Mouse (Mus musculus): Measurements from ENCODE around the gene Ptafr. TPM values are rescaled to one million over a fixed set of nuclear protein-coding genes. Genes with fewer than 3 reads are reported as not detected.
A peak's percentile ranks its signal among the peaks of the same experiment; 100 is the strongest.
"Not testable (repeated sequence)": the region's sequence is repeated elsewhere in the genome, so short reads cannot be mapped to it uniquely, and the experiment has no call there.

Ptafr gene
- total and polyA plus RNA-seq, 3 experiments, result 1.7 to 3.1 (median 1.8) TPM

GRCm38 (mm10) chr4:132542724-132543123 is 21.1 kb upstream of the Ptafr start:
- Histone ChIP-seq H3K9ac (ENCODE audit: low read depth, low read length) (no peak overlapping the region), H3K4me1 (ENCODE audit: control insufficient read depth, insufficient read depth, low read length) (peaks cover 1% of the 10 kb centered on the region), H3K36me3 (ENCODE audit: control insufficient read depth, insufficient read depth, low read length) (peaks cover 7% of the 10 kb centered on the region), H3K27me3 (ENCODE audit: control insufficient read depth, insufficient read depth, low read length) (no peaks in the 10 kb centered on the region), H3K4me3 (no peak overlapping the region), H3K27ac (no peak overlapping the region; the same call in 1 of the 2 replicates), H3K79me2 (replicated peaks; ENCODE audit: control insufficient read depth, insufficient read depth, low read length) (peaks cover 3% of the 10 kb centered on the region)
- TF ChIP-seq POLR2A (IDR thresholded peaks at IDR 0.05; ENCODE audit: insufficient read depth, low read depth, low read length) (no peak), EP300 (IDR thresholded peaks at IDR 0.05; ENCODE audit: insufficient read depth, low read depth, low read length) (no peak), CTCF (IDR thresholded peaks at IDR 0.05) (peak; percentile 34)
- WGBS, result 19% methylated on average over 1 of the region's 1 CpGs
- intact Hi-C loops (cut with DNase I), result no loop called here
- DNase-seq, result no peak

GRCm38 (mm10) chr4:132545851-132546250 is 18.0 kb upstream of the Ptafr start:
- peaks cover 1% of the 10 kb centered on the region for H3K4me1 ChIP-seq (ENCODE audit: control insufficient read depth, insufficient read depth, low read length)
- 19% methylated on average over 8 of the region's 8 CpGs for WGBS
- intact Hi-C loops (cut with DNase I), result loop anchor here (1.0 kb wide), 2 partner anchors 90 to 130 kb away; no protein-coding TSS in a partner anchor
- no peak overlapping the region for H3K4me3 ChIP-seq
- no peak overlapping the region for H3K27ac ChIP-seq
- peaks cover 5% of the 10 kb centered on the region for H3K36me3 ChIP-seq (ENCODE audit: control insufficient read depth, insufficient read depth, low read length)
- no peaks in the 10 kb centered on the region for H3K27me3 ChIP-seq (ENCODE audit: control insufficient read depth, insufficient read depth, low read length)
- no peaks in the 10 kb centered on the region; the same call in 1 of the 2 replicates for H3K79me2 ChIP-seq (replicated peaks; ENCODE audit: control insufficient read depth, insufficient read depth, low read length)
- no peak overlapping the region for H3K9ac ChIP-seq (ENCODE audit: low read depth, low read length)
- peak; percentile 56 to 58 for DNase-seq
- TF ChIP-seq EP300 (IDR thresholded peaks at IDR 0.05; ENCODE audit: insufficient read depth, low read depth, low read length), result peak; percentile 72; the same call in 1 of the 2 replicates
- TF ChIP-seq CTCF (IDR thresholded peaks at IDR 0.05), result peak; percentile 92
- TF ChIP-seq POLR2A (IDR thresholded peaks at IDR 0.05; ENCODE audit: insufficient read depth, low read depth, low read length), result no peak

GRCm38 (mm10) chr4:132554221-132554620 is 9.6 kb upstream of the Ptafr start:
- DNase-seq, result no peak

GRCm38 (mm10) chr4:132554653-132555052 is 9.2 kb upstream of the Ptafr start:
- Histone ChIP-seq H3K9ac (ENCODE audit: low read depth, low read length) (no peak overlapping the region), H3K79me2 (replicated peaks; ENCODE audit: control insufficient read depth, insufficient read depth, low read length) (no peaks in the 10 kb centered on the region), H3K4me1 (ENCODE audit: control insufficient read depth, insufficient read depth, low read length) (peaks cover 4% of the 10 kb centered on the region; the same call in 1 of the 2 replicates), H3K4me3 (no peak overlapping the region), H3K36me3 (ENCODE audit: control insufficient read depth, insufficient read depth, low read length) (no peaks in the 10 kb centered on the region), H3K27me3 (ENCODE audit: control insufficient read depth, insufficient read depth, low read length) (no peaks in the 10 kb centered on the region), H3K27ac (no peak overlapping the region)
- DNase-seq, result no peak
- TF ChIP-seq POLR2A (IDR thresholded peaks at IDR 0.05; ENCODE audit: insufficient read depth, low read depth, low read length) (no peak), CTCF (IDR thresholded peaks at IDR 0.05) (no peak)
- intact Hi-C loops (cut with DNase I), result no loop called here
- 23% methylated on average over 8 of the region's 8 CpGs for WGBS

More at GRCm38 (mm10) chr4:132554221-132554620, 9.6 kb upstream of the Ptafr start:
- H3K4me3 ChIP-seq, result no peak overlapping the region
- no peak overlapping the region for H3K9ac ChIP-seq (ENCODE audit: low read depth, low read length)
- no peaks in the 10 kb centered on the region for H3K27me3 ChIP-seq (ENCODE audit: control insufficient read depth, insufficient read depth, low read length)
- no peak overlapping the region for H3K27ac ChIP-seq
- WGBS, result 54% methylated on average over 5 of the region's 5 CpGs
- peaks cover 4% of the 10 kb centered on the region; the same call in 1 of the 2 replicates for H3K4me1 ChIP-seq (ENCODE audit: control insufficient read depth, insufficient read depth, low read length)
- H3K36me3 ChIP-seq (ENCODE audit: control insufficient read depth, insufficient read depth, low read length), result no peaks in the 10 kb centered on the region
- TF ChIP-seq EP300 (IDR thresholded peaks at IDR 0.05; ENCODE audit: insufficient read depth, low read depth, low read length) (no peak), CTCF (IDR thresholded peaks at IDR 0.05) (no peak), POLR2A (IDR thresholded peaks at IDR 0.05; ENCODE audit: insufficient read depth, low read depth, low read length) (no peak)
- intact Hi-C loops (cut with DNase I), result no loop called here
- no peaks in the 10 kb centered on the region for H3K79me2 ChIP-seq (replicated peaks; ENCODE audit: control insufficient read depth, insufficient read depth, low read length)

- H3K4me3 ChIP-seq; H3K27ac ChIP-seq; intact Hi-C loops (cut with DNase I); DNase-seq; H3K4me1 ChIP-seq (ENCODE audit: control insufficient read depth, insufficient read depth, low read length); H3K9ac ChIP-seq (ENCODE audit: low read depth, low read length); H3K27me3 ChIP-seq (ENCODE audit: control insufficient read depth, insufficient read depth, low read length); H3K79me2 ChIP-seq (replicated peaks; ENCODE audit: control insufficient read depth, insufficient read depth, low read length); H3K36me3 ChIP-seq (ENCODE audit: control insufficient read depth, insufficient read depth, low read length): not testable (repeated sequence)
- 81% methylated on average over 7 of the region's 7 CpGs for WGBS
Observed at GRCm38 (mm10) chr4:132555550-132555949, 8.3 kb upstream of the Ptafr start.

GRCm38 (mm10) chr4:132563261-132563660 is 606 bp upstream of the Ptafr start:
- TF ChIP-seq CTCF (IDR thresholded peaks at IDR 0.05) (no peak), EP300 (IDR thresholded peaks at IDR 0.05; ENCODE audit: insufficient read depth, low read depth, low read length) (no peak), POLR2A (IDR thresholded peaks at IDR 0.05; ENCODE audit: insufficient read depth, low read depth, low read length) (no peak)
- intact Hi-C loops (cut with DNase I), result no loop called here
- WGBS, result 60% methylated on average over 3 of the region's 3 CpGs
- no peaks in the 10 kb centered on the region for H3K79me2 ChIP-seq (replicated peaks; ENCODE audit: control insufficient read depth, insufficient read depth, low read length)
- H3K27me3 ChIP-seq (ENCODE audit: control insufficient read depth, insufficient read depth, low read length), result no peaks in the 10 kb centered on the region
- no peak for DNase-seq
- no peaks in the 10 kb centered on the region for H3K4me1 ChIP-seq (ENCODE audit: control insufficient read depth, insufficient read depth, low read length)
- H3K4me3 ChIP-seq, result no peak overlapping the region
- H3K9ac ChIP-seq (ENCODE audit: low read depth, low read length), result no peak overlapping the region
- H3K27ac ChIP-seq, result no peak overlapping the region
- H3K36me3 ChIP-seq (ENCODE audit: control insufficient read depth, insufficient read depth, low read length), result no peaks in the 10 kb centered on the region
